In genomic region chr4:86669241-86669753, GRCm38 (mm10) we compare ENCODE assay signal across 8 mouse cellular contexts. TPM values are rescaled to one million over a fixed set of nuclear protein-coding genes. Genes with fewer than 3 reads are reported as not detected.
DNase-seq lines count a peak whose midpoint lies in the region; ATAC-seq and TF ChIP-seq lines count a peak whose summit lies in the region.
"Not testable (repeated sequence)": the region's sequence is repeated elsewhere in the genome, so short reads cannot be mapped to it uniquely, and the experiment has no call there.

No protein-coding gene starts in this region.

- H3K9me3 ChIP-seq in forebrain, embryonic 15.5 days; kidney, embryonic 15.5 days (replicated peaks); liver, embryonic 14.5 days (ENCODE audit: control insufficient read depth, low read length); midbrain, embryonic 14.5 days (ENCODE audit: control insufficient read depth, low read length): not testable (repeated sequence)

- not testable (repeated sequence) for TF ChIP-seq EP300 in liver, embryonic 14.5 days (IDR thresholded peaks at IDR 0.05; ENCODE audit: low read depth)

- not testable (repeated sequence) for H3K27me3 ChIP-seq in forebrain, embryonic 15.5 days; kidney, embryonic 15.5 days; liver, embryonic 14.5 days (ENCODE audit: control insufficient read depth, insufficient read depth, low read length); midbrain, embryonic 14.5 days (ENCODE audit: control insufficient read depth, insufficient read depth, low read length); splenic B cell, adult 2 months (ENCODE audit: control insufficient read depth, insufficient read depth, low read length, poor library complexity, severe bottlenecking)

- DNase-seq in B cell, adult 2 months: peak; percentile 21 to 25
- DNase-seq in heart, postnatal 14 days: peak; percentile 30 to 40
- not testable (repeated sequence) for DNase-seq in liver, embryonic 14.5 days (ENCODE audit: low read depth in 3 of 3, low spot score in 3 of 3)
- DNase-seq in midbrain, embryonic 14.5 days: peak; percentile 20
- DNase-seq in splenic B cell, adult 2 months (ENCODE audit: low read depth, low spot score): peak; percentile 24

- H3K4me1 ChIP-seq in forebrain, embryonic 15.5 days: peaks cover 13% of the 10 kb centered on the region
- peaks cover 17% of the 10 kb centered on the region for H3K4me1 ChIP-seq in kidney, embryonic 15.5 days
- H3K4me1 ChIP-seq in liver, embryonic 14.5 days (replicated peaks; ENCODE audit: control insufficient read depth in 2 of 2, insufficient read depth in 2 of 2, low read length in 1 of 2): peaks cover 75 to 76% of the 10 kb centered on the region in 2 experiments
- not testable (repeated sequence) for H3K4me1 ChIP-seq in midbrain, embryonic 14.5 days (ENCODE audit: control insufficient read depth, insufficient read depth, low read length)

- WGBS in forebrain, embryonic 15.5 days: 23% methylated on average over 6 of the region's 6 CpGs
- WGBS in kidney, embryonic 15.5 days: 14% methylated on average over 6 of the region's 6 CpGs
- WGBS in liver, embryonic 14.5 days (ENCODE audit: insufficient replicate concordance): 4% methylated on average over 5 of the region's 6 CpGs
- 24% methylated on average over 5 of the region's 6 CpGs for WGBS in midbrain, embryonic 14.5 days

- peak overlapping the region; percentile 59 for H3K4me3 ChIP-seq in forebrain, embryonic 15.5 days
- H3K4me3 ChIP-seq in kidney, embryonic 15.5 days (replicated peaks): peak overlapping the region; percentile 58
- H3K4me3 ChIP-seq in liver, embryonic 14.5 days (ENCODE audit: insufficient read depth in 1 of 2, low read depth in 2 of 2, low read length in 2 of 2): peak overlapping the region; percentile 93
- H3K4me3 ChIP-seq in midbrain, embryonic 14.5 days (replicated peaks; ENCODE audit: low read depth, low read length): peak overlapping the region; percentile 51

- H3K36me3 ChIP-seq in forebrain, embryonic 15.5 days; midbrain, embryonic 14.5 days (ENCODE audit: control insufficient read depth, insufficient read depth, low read length); splenic B cell, adult 2 months (ENCODE audit: control insufficient read depth, insufficient read depth, low read length, poor library complexity, severe bottlenecking): not testable (repeated sequence)
- peaks cover 30% of the 10 kb centered on the region for H3K36me3 ChIP-seq in kidney, embryonic 15.5 days
- peaks cover 38% of the 10 kb centered on the region for H3K36me3 ChIP-seq in liver, embryonic 14.5 days (replicated peaks; ENCODE audit: control insufficient read depth, insufficient read depth, low read depth)

- intact Hi-C loops in heart, postnatal 14 days (cut with DNase I): not testable (repeated sequence)

- not testable (repeated sequence) for H3K27ac ChIP-seq in forebrain, embryonic 15.5 days (replicated peaks); midbrain, embryonic 14.5 days (replicated peaks; ENCODE audit: low read depth, low read length)
- H3K27ac ChIP-seq in kidney, embryonic 15.5 days: peak overlapping the region; percentile 78
- H3K27ac ChIP-seq in liver, embryonic 14.5 days: peak overlapping the region; percentile 96

- 0 out of 2 replicates have a peak, but pooled peaks have one; percentile 22 for ATAC-seq in cerebellum, adult (ENCODE audit: insufficient number of reproducible peaks, low FRiP score, low TSS enrichment)
- peak; percentile 86 for ATAC-seq in forebrain, embryonic 15.5 days (replicated peaks)
- peak; percentile 92 for ATAC-seq in kidney, embryonic 15.5 days (replicated peaks; ENCODE audit: low FRiP score)
- peak; percentile 81 for ATAC-seq in liver, embryonic 14.5 days (ENCODE audit: insufficient read depth)
- ATAC-seq in midbrain, embryonic 14.5 days (ENCODE audit: low FRiP score, low TSS enrichment): peak; percentile 53

- peak overlapping the region; percentile 67 for H3K9ac ChIP-seq in forebrain, embryonic 15.5 days (replicated peaks)
- H3K9ac ChIP-seq in kidney, embryonic 15.5 days: peak overlapping the region; percentile 52
- peak overlapping the region; percentile 98 for H3K9ac ChIP-seq in liver, embryonic 14.5 days (replicated peaks)
- H3K9ac ChIP-seq in midbrain, embryonic 14.5 days (replicated peaks; ENCODE audit: low read length): peak overlapping the region; percentile 75

- TF ChIP-seq CTCF in liver, embryonic 14.5 days (IDR thresholded peaks at IDR 0.05; ENCODE audit: low read depth): not testable (repeated sequence)

- peak overlapping the region; percentile 82 for H3K4me2 ChIP-seq in forebrain, embryonic 15.5 days (replicated peaks)
- peak overlapping the region; percentile 70 for H3K4me2 ChIP-seq in kidney, embryonic 15.5 days
- peak overlapping the region; percentile 70 for H3K4me2 ChIP-seq in liver, embryonic 14.5 days (ENCODE audit: low read depth)
- peak overlapping the region; percentile 75 for H3K4me2 ChIP-seq in midbrain, embryonic 14.5 days (ENCODE audit: low read length)

RNA-seq across cellular contexts. Expression of gene Plin2, which starts 0.6 kb away (rescaled TPM):
- polyA plus RNA-seq in forebrain, embryonic 15.5 days (2015; fragmentation: Nextera tagmentation; extraction: Ambion mirVana): 39.9 and 40.7 TPM in 2 replicates
- 100 to 1,000 TPM; 112 to 113 TPM for total RNA-seq in heart, postnatal 14 days (2021)
- polyA plus RNA-seq in kidney, embryonic 15.5 days (2015; fragmentation: Nextera tagmentation; extraction: Ambion mirVana): 58.0 and 70.8 TPM in 2 replicates
- 89.7 and 108 TPM in 2 replicates for polyA plus RNA-seq in liver, embryonic 14.5 days (2012; rRNA removed)
- polyA plus RNA-seq in liver, embryonic 14.5 days (2014; fragmentation: Nextera tagmentation; extraction: Ambion mirVana): 159 and 166 TPM in 2 replicates
- polyA plus RNA-seq in midbrain, embryonic 14.5 days (2014; fragmentation: Nextera tagmentation; extraction: Ambion mirVana): 30.9 and 41.3 TPM in 2 replicates

RNA-seq across cellular contexts. Expression of gene Haus6, which starts 57.4 kb away (rescaled TPM):
- 12.1 and 12.3 TPM in 2 replicates for polyA plus RNA-seq in forebrain, embryonic 15.5 days (2015; fragmentation: Nextera tagmentation; extraction: Ambion mirVana)
- 1 to 10 TPM; 6.1 to 7.5 TPM for total RNA-seq in heart, postnatal 14 days (2021)
- polyA plus RNA-seq in kidney, embryonic 15.5 days (2015; fragmentation: Nextera tagmentation; extraction: Ambion mirVana): 19.3 and 20.7 TPM in 2 replicates
- polyA plus RNA-seq in liver, embryonic 14.5 days (2012; rRNA removed): 3.8 and 5.7 TPM in 2 replicates
- 12.7 and 14.2 TPM in 2 replicates for polyA plus RNA-seq in liver, embryonic 14.5 days (2014; fragmentation: Nextera tagmentation; extraction: Ambion mirVana)
- polyA plus RNA-seq in midbrain, embryonic 14.5 days (2014; fragmentation: Nextera tagmentation; extraction: Ambion mirVana): 6.2 and 9.8 TPM in 2 replicates

Comparison
In these comparisons a context has a peak if more than half of its experiments do, and no peak if none do; other contexts are left out.
1. ATAC-seq: peak in every context shown above with its lines; median percentile 92 in kidney, embryonic 15.5 days; 86 in forebrain, embryonic 15.5 days; 81 in liver, embryonic 14.5 days; 53 in midbrain, embryonic 14.5 days; 22 in cerebellum, adult.